Mouse (Mus musculus) thymus, adult 2 months (tissue): ENCODE data around the gene Cap2. TPM values are rescaled to one million over a fixed set of nuclear protein-coding genes. Genes with fewer than 3 reads are reported as not detected.

Source experiments
- DNase-seq: peaks from one replicate; pipeline ENCODE4 v3.0.0; 2021
- H3K27ac ChIP-seq: fragments of 200-500 bp; 2 replicates; pipeline ENCODE4 v1.5.1; 2012; ENCODE audit warnings: low read length, control low read depth; ENCODE audit not compliant: control insufficient read depth, insufficient read depth
- H3K27me3 ChIP-seq: fragments of 200-500 bp; 2 replicates; pipeline ENCODE4 v1.6.1; 2012; ENCODE audit warnings: mild to moderate bottlenecking, low read length, moderate library complexity, mixed read lengths; ENCODE audit not compliant: control insufficient read depth, insufficient read depth
- H3K36me3 ChIP-seq: fragments of 200-500 bp; 2 replicates; pipeline ENCODE4 v1.6.1; 2012; ENCODE audit warnings: mild to moderate bottlenecking, low read length, moderate library complexity; ENCODE audit not compliant: control insufficient read depth, insufficient read depth
- H3K4me1 ChIP-seq: fragments of 200-500 bp; replicated peaks from 2 replicates; pipeline ENCODE4 v1.6.1; 2012; ENCODE audit warnings: low read length; ENCODE audit not compliant: control insufficient read depth, insufficient read depth
- H3K4me3 ChIP-seq: fragments of 200-500 bp; 2 replicates; pipeline ENCODE4 v1.5.1; 2012; ENCODE audit warnings: mild to moderate bottlenecking, low read length, control low read depth, moderate library complexity; ENCODE audit not compliant: control insufficient read depth, insufficient read depth
- CTCF ChIP-seq: fragments of 200-500 bp; IDR thresholded peaks from 2 replicates; pipeline ENCODE4 v1.5.1; 2012; ENCODE audit warnings: mild to moderate bottlenecking, control low read depth, low read length, moderate library complexity, borderline replicate concordance; ENCODE audit not compliant: control insufficient read depth, poor library complexity, insufficient read depth; ENCODE audit errors: extremely low read depth
- POLR2A ChIP-seq: fragments of 200-500 bp; IDR thresholded peaks from 2 replicates; pipeline ENCODE4 v1.6.1; 2012; ENCODE audit warnings: mild to moderate bottlenecking, low read length, control low read depth, moderate library complexity; ENCODE audit not compliant: control insufficient read depth, poor library complexity, insufficient read depth; ENCODE audit errors: extremely low read depth
- WGBS: fragments of 180-500 bp; shearing (Covaris S2); methylation state at CpG from one replicate; pipeline ENCODE4 v1.1.7; 2018; 5-methylcytosine and 5-hydroxymethylcytosine counted together
- polyA plus RNA-seq: library from polyadenylated mRNA; depleted of rRNA; stranded (reverse); fragments of >200 nt; gene quantifications from 2 replicates; pipeline ENCODE4 v1.2.3, GENCODE M21; 2012

Gene Cap2
- polyA plus RNA-seq, 1 experiment: 12.9 TPM

- Histone ChIP-seq H3K4me3 (no peak overlapping the region), H3K4me1 (no peaks in the 10 kb centered on the region; the same call in 1 of the 2 replicates), H3K27ac (no peak overlapping the region), H3K27me3 (no peaks in the 10 kb centered on the region), H3K36me3 (no peaks in the 10 kb centered on the region)
- TF ChIP-seq CTCF (no peak), POLR2A (no peak)
- no peak for DNase-seq
- 89% methylated on average over 10 of the region's 10 CpGs for WGBS
Observed at GRCm38 (mm10) chr13:46514484-46514883, 12.8 kb downstream of the Cap2 start.

- Histone ChIP-seq H3K27me3 (no peaks in the 10 kb centered on the region), H3K4me3 (no peak overlapping the region), H3K4me1 (no peaks in the 10 kb centered on the region; the same call in 1 of the 2 replicates), H3K36me3 (no peaks in the 10 kb centered on the region), H3K27ac (no peak overlapping the region)
- no peak for DNase-seq
- 93% methylated on average over 9 of the region's 9 CpGs for WGBS
- TF ChIP-seq POLR2A (no peak), CTCF (no peak)
Observed at GRCm38 (mm10) chr13:46515120-46515523, 13.5 kb downstream of the Cap2 start.

GRCm38 (mm10) chr13:46515524-46515923, 13.9 kb downstream of the Cap2 start:
- H3K36me3 ChIP-seq: no peaks in the 10 kb centered on the region
- no peaks in the 10 kb centered on the region; the same call in 1 of the 2 replicates for H3K4me1 ChIP-seq
- no peak overlapping the region for H3K27ac ChIP-seq
- no peak for TF ChIP-seq POLR2A
- TF ChIP-seq CTCF: no peak
- DNase-seq: no peak
- WGBS: 98% methylated on average over 10 of the region's 10 CpGs
- no peak overlapping the region for H3K4me3 ChIP-seq
- no peaks in the 10 kb centered on the region for H3K27me3 ChIP-seq

GRCm38 (mm10) chr13:46516183-46516582, 14.5 kb downstream of the Cap2 start:
- Histone ChIP-seq H3K36me3 (no peaks in the 10 kb centered on the region), H3K4me1 (no peaks in the 10 kb centered on the region; the same call in 1 of the 2 replicates), H3K27ac (no peak overlapping the region), H3K27me3 (no peaks in the 10 kb centered on the region), H3K4me3 (no peak overlapping the region)
- 88% methylated on average over 7 of the region's 7 CpGs for WGBS
- no peak for DNase-seq
- TF ChIP-seq POLR2A (no peak), CTCF (no peak)

- Histone ChIP-seq H3K27me3 (no peaks in the 10 kb centered on the region), H3K4me1 (no peaks in the 10 kb centered on the region; the same call in 1 of the 2 replicates), H3K36me3 (no peaks in the 10 kb centered on the region), H3K4me3 (no peak overlapping the region), H3K27ac (no peak overlapping the region)
- TF ChIP-seq CTCF (no peak), POLR2A (no peak)
- WGBS: 95% methylated on average over 4 of the region's 4 CpGs
- no peak for DNase-seq
Observed at GRCm38 (mm10) chr13:46517211-46517685, 15.6 kb downstream of the Cap2 start.

- H3K4me3 ChIP-seq: no peak overlapping the region
- H3K4me1 ChIP-seq: no peaks in the 10 kb centered on the region
- TF ChIP-seq POLR2A (no peak), CTCF (no peak)
- WGBS: 33% methylated on average over 1 of the region's 1 CpGs
- H3K27me3 ChIP-seq: no peaks in the 10 kb centered on the region
- no peak for DNase-seq
- H3K36me3 ChIP-seq: no peaks in the 10 kb centered on the region
- H3K27ac ChIP-seq: no peak overlapping the region
Observed at GRCm38 (mm10) chr13:46521482-46521881, 19.8 kb downstream of the Cap2 start.

- no peaks in the 10 kb centered on the region for H3K27me3 ChIP-seq
- TF ChIP-seq POLR2A (no peak), CTCF (no peak)
- no peak overlapping the region for H3K27ac ChIP-seq
- no peak for DNase-seq
- H3K4me1 ChIP-seq: no peaks in the 10 kb centered on the region
- no peaks in the 10 kb centered on the region for H3K36me3 ChIP-seq
- H3K4me3 ChIP-seq: no peak overlapping the region
- 95% methylated on average over 4 of the region's 4 CpGs for WGBS
Observed at GRCm38 (mm10) chr13:46522798-46523197, 21.1 kb downstream of the Cap2 start.
